Mouse (Mus musculus): ENCODE results near the gene Ms4a15.

DNA sequence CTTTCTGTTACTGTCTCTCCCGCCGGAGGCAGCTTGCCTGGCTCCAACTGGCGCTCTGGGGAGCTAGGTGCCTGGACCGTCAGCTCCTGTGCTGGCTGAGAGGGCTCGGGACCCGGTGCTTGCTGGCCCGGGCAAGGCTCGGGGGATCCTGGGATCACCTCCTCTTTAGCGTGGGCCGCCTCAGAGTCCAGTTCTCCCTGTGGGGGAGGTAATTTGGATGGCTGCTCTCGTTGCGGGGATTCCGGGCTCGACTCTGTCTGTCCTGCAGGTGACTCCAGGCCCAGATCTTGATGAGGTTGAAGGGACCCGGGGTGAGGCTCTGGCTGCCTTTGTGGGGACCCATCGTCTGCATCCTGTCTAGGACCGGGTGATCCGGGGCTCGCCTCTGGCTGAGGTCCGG is 44.6 kb downstream of the Ms4a15 start:
- TF ChIP-seq CTCF (IDR thresholded peaks at IDR 0.05; ENCODE audit: control insufficient read depth, insufficient read depth, low read length) (no peak), POLR2A (IDR thresholded peaks at IDR 0.05; ENCODE audit: borderline replicate concordance, control insufficient read depth, low read depth, low read length) (no peak)

All from bone marrow, adult 2 months (tissue).